Mouse (Mus musculus): ENCODE data around the gene Serpina1a. TPM values are rescaled to one million over a fixed set of nuclear protein-coding genes. Genes with fewer than 3 reads are reported as not detected.

The Serpina1a gene
- polyA plus RNA-seq, 1 experiment from 2014 or later = not detected

Other genes with a start within 250 kb of the Serpina1a start
- gene Serpina10, start 232.1 kb downstream of the Serpina1a start, polyA plus RNA-seq (2016; fragmentation: Nextera tagmentation; extraction: Ambion mirVana) = not detected in 2 replicates
- gene Serpina6, start 206.3 kb downstream of the Serpina1a start, polyA plus RNA-seq (2016; fragmentation: Nextera tagmentation; extraction: Ambion mirVana) = not detected in 2 replicates
- not detected in 2 replicates for gene Serpina16, start 187.4 kb downstream of the Serpina1a start, polyA plus RNA-seq (2016; fragmentation: Nextera tagmentation; extraction: Ambion mirVana)
- not detected in 2 replicates for gene Serpina1f, start 168.0 kb downstream of the Serpina1a start, polyA plus RNA-seq (2016; fragmentation: Nextera tagmentation; extraction: Ambion mirVana)
- not detected in 2 replicates for gene Serpina1d, start 90.0 kb downstream of the Serpina1a start, polyA plus RNA-seq (2016; fragmentation: Nextera tagmentation; extraction: Ambion mirVana)
- gene Serpina1b, start 33.2 kb downstream of the Serpina1a start, polyA plus RNA-seq (2016; fragmentation: Nextera tagmentation; extraction: Ambion mirVana) = 0.10 TPM in 1 of 2 replicates, not detected in the other
- not detected in 2 replicates for gene Serpina1c, start 41.3 kb upstream of the Serpina1a start, polyA plus RNA-seq (2016; fragmentation: Nextera tagmentation; extraction: Ambion mirVana)
- gene Serpina1e, start 95.4 kb upstream of the Serpina1a start, polyA plus RNA-seq (2016; fragmentation: Nextera tagmentation; extraction: Ambion mirVana) = not detected in 2 replicates
- gene Serpina11, start 126.4 kb upstream of the Serpina1a start, polyA plus RNA-seq (2016; fragmentation: Nextera tagmentation; extraction: Ambion mirVana) = not detected in 2 replicates
- not detected in 2 replicates for gene Serpina9, start 150.2 kb upstream of the Serpina1a start, polyA plus RNA-seq (2016; fragmentation: Nextera tagmentation; extraction: Ambion mirVana)
- gene Serpina12, start 180.9 kb upstream of the Serpina1a start, polyA plus RNA-seq (2016; fragmentation: Nextera tagmentation; extraction: Ambion mirVana) = not detected in 2 replicates
- not detected in 2 replicates for gene Serpina5, start 237.6 kb upstream of the Serpina1a start, polyA plus RNA-seq (2016; fragmentation: Nextera tagmentation; extraction: Ambion mirVana)
- not detected in 2 replicates for gene Serpina3a, start 249.2 kb upstream of the Serpina1a start, polyA plus RNA-seq (2016; fragmentation: Nextera tagmentation; extraction: Ambion mirVana)